Mouse (Mus musculus) heart, adult 2 months (tissue): ENCODE data around the gene Tmem165.

Source experiments
- CTCF ChIP-seq: fragments of 200-600 bp; IDR thresholded peaks from 2 replicates; pipeline ENCODE4 v1.8.1; 2022; ENCODE audit warnings: antibody characterized with exemption, mild to moderate bottlenecking, moderate library complexity
- EP300 ChIP-seq: fragments of 200-500 bp; IDR thresholded peaks from 2 replicates; pipeline ENCODE4 v1.6.1; 2011; ENCODE audit warnings: low read depth, low read length, control low read depth; ENCODE audit not compliant: insufficient read depth
- POLR2A ChIP-seq: fragments of 200-500 bp; IDR thresholded peaks from 2 replicates; pipeline ENCODE4 v1.6.1; 2011; ENCODE audit warnings: mild to moderate bottlenecking, low read depth, low read length, control low read depth; ENCODE audit not compliant: insufficient read depth

GRCm38 (mm10) chr5:76164827-76165226 is 18.9 kb upstream of the Tmem165 start:
- no peak for TF ChIP-seq CTCF
- TF ChIP-seq POLR2A: no peak
- no peak for TF ChIP-seq EP300
